Mouse (Mus musculus) erythroblast, embryonic 14.5 days (primary cell): ENCODE results near the gene Tyms.

Experiments used
- GATA1 ChIP-seq: IDR thresholded peaks from 2 replicates; pipeline ENCODE4 v1.6.1; 2012; ENCODE audit warnings: low read length, inconsistent platforms, mixed read lengths
- TAL1 ChIP-seq: IDR thresholded peaks from 3 replicates; pipeline ENCODE4 v1.6.1; 2012; ENCODE audit warnings: low read length, inconsistent platforms, mixed read lengths

DNA sequence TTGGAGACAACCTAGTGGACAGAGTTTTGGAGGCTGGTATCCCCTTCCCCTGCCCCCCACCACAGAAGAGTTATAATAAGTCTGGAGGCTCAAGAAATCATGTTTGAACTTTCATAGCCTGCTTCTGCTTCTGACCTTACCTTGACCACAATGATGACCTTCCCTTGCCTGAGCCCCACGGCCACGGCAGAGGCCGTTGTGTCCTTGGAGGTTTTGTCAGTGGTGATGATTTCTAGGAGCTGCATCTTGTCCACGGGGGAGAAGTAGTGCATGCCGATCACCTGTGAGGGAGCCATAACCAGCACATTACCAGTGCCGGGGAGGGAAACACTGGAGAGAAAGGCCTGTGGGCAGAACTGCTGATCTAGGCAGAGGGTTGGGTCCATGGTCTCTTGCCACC lies 49.1 kb upstream of the Tyms start:
- no peak for TF ChIP-seq GATA1
- no peak for TF ChIP-seq TAL1
